ENCODE assay signal across 22 mouse cellular contexts in the genomic region with DNA sequence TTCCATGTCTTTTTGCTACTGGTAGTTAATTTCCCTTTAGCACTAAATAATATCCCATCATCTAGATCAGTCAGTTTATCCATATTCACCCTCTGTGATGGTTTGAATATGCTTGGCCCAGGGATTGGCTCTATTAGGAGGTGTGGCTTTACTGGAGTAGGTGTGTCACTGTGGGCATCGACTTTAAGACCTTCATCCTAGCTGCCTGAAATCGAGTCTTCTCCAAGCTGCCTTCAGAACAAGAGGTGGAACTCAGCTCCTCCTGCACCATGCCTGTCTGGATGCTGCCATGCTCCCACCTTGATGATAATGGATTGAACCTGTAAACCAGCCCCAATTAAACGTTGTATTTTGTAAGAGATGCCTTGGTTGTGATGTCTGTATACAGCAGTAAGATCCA.
"Had no signal": no experiment of that assay in that cellular context is flagged by ENCODE, and none has a peak within 500 bp of the region (broad histone marks: within the 10 kb centered on the region; RNA-seq: fewer than 3 reads in every experiment).

No protein-coding gene starts in this region.

- H3K27ac ChIP-seq: limb, embryonic 12.5 days; limb, embryonic 15.5 days; liver, embryonic 14.5 days; macrophage; midbrain, embryonic 10.5 days; midbrain, embryonic 13.5 days; neural tube, embryonic 13.5 days; stomach, embryonic 15.5 days had no signal

- H3K4me3 ChIP-seq: limb, embryonic 12.5 days; limb, embryonic 15.5 days; midbrain, embryonic 10.5 days; midbrain, embryonic 13.5 days; myocyte; neural tube, embryonic 13.5 days; stomach, embryonic 15.5 days had no signal

- H3K4me1 ChIP-seq: midbrain, embryonic 13.5 days; stomach, embryonic 15.5 days had no signal

- H3K9me3 ChIP-seq: limb, embryonic 12.5 days; limb, embryonic 15.5 days; midbrain, embryonic 10.5 days; midbrain, embryonic 13.5 days; neural tube, embryonic 13.5 days; stomach, embryonic 15.5 days had no signal

- DNase-seq: kidney, postnatal 14 days; kidney, postnatal 4 days; left cerebral cortex, postnatal 4 days; liver, postnatal 0 days; lung, embryonic 14.5 days; retina, postnatal 1 day; right cerebral cortex, postnatal 25 days; thymus, adult 2 months; thymus, postnatal 14 days; thymus, postnatal 4 days had no signal

- H3K4me2 ChIP-seq: limb, embryonic 12.5 days; limb, embryonic 15.5 days; liver, embryonic 11.5 days; lung, embryonic 14.5 days; midbrain, embryonic 13.5 days; neural tube, embryonic 13.5 days; stomach, embryonic 15.5 days had no signal

- H3K27me3 ChIP-seq: limb, embryonic 12.5 days; limb, embryonic 15.5 days; midbrain, embryonic 13.5 days; neural tube, embryonic 13.5 days; stomach, embryonic 15.5 days had no signal

- H3K36me3 ChIP-seq: limb, embryonic 12.5 days; limb, embryonic 15.5 days; midbrain, embryonic 10.5 days; midbrain, embryonic 13.5 days; neural tube, embryonic 13.5 days; stomach, embryonic 15.5 days had no signal

- ATAC-seq: liver, postnatal 0 days; lung, postnatal 0 days; midbrain, embryonic 13.5 days; midbrain, embryonic 16.5 days had no signal

- H3K9ac ChIP-seq: limb, embryonic 12.5 days; limb, embryonic 15.5 days; liver, embryonic 14.5 days; liver, postnatal 0 days; lung, embryonic 14.5 days; midbrain, embryonic 13.5 days; neural tube, embryonic 13.5 days; stomach, embryonic 15.5 days had no signal
